ENCODE assay signal across 9 mouse cellular contexts in the genomic region with DNA sequence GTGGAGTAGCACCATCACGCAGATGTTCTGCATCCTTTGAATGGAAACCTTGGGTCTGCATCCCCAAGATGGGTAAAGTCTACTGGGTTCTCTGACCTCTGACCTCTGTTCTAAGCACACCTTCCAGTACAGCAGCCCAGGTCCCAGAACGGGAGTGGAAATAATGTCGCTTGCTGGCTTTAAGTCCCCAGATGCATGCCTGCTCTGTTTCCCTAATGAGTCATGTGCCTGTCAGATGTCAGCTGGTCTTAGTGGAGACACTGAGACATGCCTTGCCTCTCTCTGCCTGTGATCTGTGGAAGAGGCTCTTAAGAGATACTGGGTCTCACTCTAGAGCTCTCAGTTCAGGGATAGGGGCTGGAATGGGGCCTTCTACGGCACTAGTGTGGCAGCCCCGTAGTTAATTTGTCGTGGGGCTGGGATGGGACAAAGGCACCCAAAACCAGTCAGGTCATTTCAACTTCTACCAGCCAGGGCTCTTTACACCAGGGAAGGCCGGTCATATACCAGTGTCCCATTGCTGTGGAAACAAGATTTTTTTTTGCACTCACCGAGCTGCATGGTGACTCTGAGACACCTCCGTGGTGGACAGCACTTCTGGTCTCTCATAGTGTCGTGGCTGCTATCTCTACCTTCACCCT.
DNase-seq lines count a peak whose midpoint lies in the region; ATAC-seq lines count a peak whose summit lies in the region.
"Had no signal": no experiment of that assay in that cellular context is flagged by ENCODE, and none has a peak within 500 bp of the region (broad histone marks: within the 10 kb centered on the region; RNA-seq: fewer than 3 reads in every experiment).

No protein-coding gene starts in this region.

- peak overlapping the region; percentile 95 for H3K27ac ChIP-seq in heart, embryonic 15.5 days
- peak overlapping the region; percentile 93 for H3K27ac ChIP-seq in midbrain, embryonic 11.5 days (ENCODE audit: low read depth, low read length)

- H3K36me3 ChIP-seq in heart, embryonic 15.5 days, result peaks cover 14% of the 10 kb centered on the region
- peaks cover 12% of the 10 kb centered on the region for H3K36me3 ChIP-seq in midbrain, embryonic 11.5 days (ENCODE audit: control insufficient read depth, insufficient read depth, low read length)
- H3K36me3 ChIP-seq: G1E had no signal

- H3K4me2 ChIP-seq in heart, embryonic 15.5 days, result peak overlapping the region; percentile 40
- H3K4me2 ChIP-seq in midbrain, embryonic 11.5 days, result peak overlapping the region; percentile 19

- peaks cover 63% of the 10 kb centered on the region for H3K4me1 ChIP-seq in heart, embryonic 15.5 days (replicated peaks)
- peaks cover 78% of the 10 kb centered on the region for H3K4me1 ChIP-seq in midbrain, embryonic 11.5 days (ENCODE audit: control insufficient read depth, insufficient read depth, low read length)

- no peaks in the 10 kb centered on the region for H3K9me3 ChIP-seq in heart, embryonic 15.5 days (replicated peaks)
- H3K9me3 ChIP-seq in midbrain, embryonic 11.5 days (ENCODE audit: control insufficient read depth, low read length), result no peaks in the 10 kb centered on the region

- no peak overlapping the region for H3K4me3 ChIP-seq in heart, embryonic 15.5 days
- H3K4me3 ChIP-seq in midbrain, embryonic 11.5 days (ENCODE audit: low read depth, low read length), result no peak overlapping the region

- H3K9ac ChIP-seq in heart, embryonic 15.5 days, result peak overlapping the region; percentile 30
- H3K9ac ChIP-seq in midbrain, embryonic 11.5 days (ENCODE audit: low read length), result peak overlapping the region; percentile 61

- ATAC-seq in heart, embryonic 15.5 days (replicated peaks; ENCODE audit: insufficient number of reproducible peaks, insufficient read depth, low FRiP score, low read depth), result 0 out of 2 replicates have a peak, but pooled peaks have one; percentile 30
- peak; percentile 36 for ATAC-seq in midbrain, embryonic 11.5 days (ENCODE audit: low FRiP score)
- ATAC-seq in inflammation-experienced regulatory T-cells, adult 6 months, result no peak

- DNase-seq in heart, adult 11 months, result peak; percentile 96
- no peak for DNase-seq in heart, adult 8-10 months (ENCODE audit: low spot score)
- DNase-seq in NIH3T3 (ENCODE audit: low read depth), result peak; percentile 18
- DNase-seq in midbrain, embryonic 11.5 days (ENCODE audit: low spot score, missing footprints), result peak; percentile 91
- no peak for DNase-seq in cerebellum, postnatal 25 days
- no peak for DNase-seq in B cell, adult 2 months

- no peaks in the 10 kb centered on the region for H3K27me3 ChIP-seq in heart, embryonic 15.5 days
- no peaks in the 10 kb centered on the region for H3K27me3 ChIP-seq in midbrain, embryonic 11.5 days (ENCODE audit: control insufficient read depth, insufficient read depth, low read length)

- WGBS in heart, embryonic 15.5 days, result 22% methylated on average over 10 of the region's 10 CpGs
- 24% methylated on average over 10 of the region's 10 CpGs for WGBS in midbrain, embryonic 11.5 days

Comparison
In these comparisons a context has a peak if more than half of its experiments do, and no peak if none do; other contexts are left out.
1. DNase-seq: peak in heart, adult 11 months (single experiment), NIH3T3 (single experiment) and midbrain, embryonic 11.5 days (single experiment); none in heart, adult 8-10 months (single experiment), cerebellum, postnatal 25 days (0 of 2) and B cell, adult 2 months (0 of 2).